Mouse (Mus musculus) testis, adult 2 months (tissue): Measurements from ENCODE around the gene Cdh6.

Experiments used
- CTCF ChIP-seq: fragments of 200-500 bp; IDR thresholded peaks from 2 replicates; pipeline ENCODE4 v1.5.1; 2012; ENCODE audit warnings: low read depth, mild to moderate bottlenecking, inconsistent platforms, low read length, moderate library complexity; ENCODE audit not compliant: control insufficient read depth, insufficient read depth, insufficient replicate concordance
- POLR2A ChIP-seq: fragments of 200-500 bp; IDR thresholded peaks from 2 replicates; pipeline ENCODE4 v1.6.1; 2012; ENCODE audit warnings: low read depth, mild to moderate bottlenecking, inconsistent platforms, low read length, moderate library complexity; ENCODE audit not compliant: control insufficient read depth

GRCm38 (mm10) chr15:13076908-13077669, 96.4 kb downstream of the Cdh6 start:
- no peak for TF ChIP-seq CTCF
- no peak for TF ChIP-seq POLR2A
